Mouse (Mus musculus): ENCODE results near the gene Eif2b3. TPM values are rescaled to one million over a fixed set of nuclear protein-coding genes. Genes with fewer than 3 reads are reported as not detected.

Gene Eif2b3
- total and polyA plus RNA-seq, 3 experiments, result 7.9 to 14.6 (median 12.0) TPM

GRCm38 (mm10) chr4:117090586-117090985, 71.4 kb downstream of the Eif2b3 start:
- no peaks in the 10 kb centered on the region for H3K27me3 ChIP-seq (ENCODE audit: control insufficient read depth, insufficient read depth, low read length)
- H3K4me3 ChIP-seq, result no peak overlapping the region
- no peak overlapping the region for H3K27ac ChIP-seq
- H3K9ac ChIP-seq (ENCODE audit: low read depth, low read length), result no peak overlapping the region
- intact Hi-C loops (cut with DNase I), result no loop called here
- DNase-seq, result no peak
- TF ChIP-seq CTCF (IDR thresholded peaks at IDR 0.05) (no peak), EP300 (IDR thresholded peaks at IDR 0.05; ENCODE audit: insufficient read depth, low read depth, low read length) (no peak), POLR2A (IDR thresholded peaks at IDR 0.05; ENCODE audit: insufficient read depth, low read depth, low read length) (no peak)
- WGBS, result 74% methylated on average over 7 of the region's 7 CpGs
- no peaks in the 10 kb centered on the region for H3K4me1 ChIP-seq (ENCODE audit: control insufficient read depth, insufficient read depth, low read length)
- no peaks in the 10 kb centered on the region for H3K79me2 ChIP-seq (replicated peaks; ENCODE audit: control insufficient read depth, insufficient read depth, low read length)
- no peaks in the 10 kb centered on the region for H3K36me3 ChIP-seq (ENCODE audit: control insufficient read depth, insufficient read depth, low read length)

GRCm38 (mm10) chr4:117094626-117095361, 75.6 kb downstream of the Eif2b3 start:
- TF ChIP-seq EP300 (IDR thresholded peaks at IDR 0.05; ENCODE audit: insufficient read depth, low read depth, low read length) (no peak), POLR2A (IDR thresholded peaks at IDR 0.05; ENCODE audit: insufficient read depth, low read depth, low read length) (no peak), CTCF (IDR thresholded peaks at IDR 0.05) (no peak)
- H3K4me1 ChIP-seq (ENCODE audit: control insufficient read depth, insufficient read depth, low read length), result peaks cover 4% of the 10 kb centered on the region
- no peak for DNase-seq
- intact Hi-C loops (cut with DNase I), result loop anchor here (5.0 kb wide), 1 partner anchor 43 kb away; no protein-coding TSS in a partner anchor
- H3K36me3 ChIP-seq (ENCODE audit: control insufficient read depth, insufficient read depth, low read length), result no peaks in the 10 kb centered on the region
- H3K27me3 ChIP-seq (ENCODE audit: control insufficient read depth, insufficient read depth, low read length), result 0 out of 2 replicates have a peak, but pooled peaks cover 2% of the 10 kb centered on the region
- H3K27ac ChIP-seq, result no peak overlapping the region; the same call in 1 of the 2 replicates
- H3K79me2 ChIP-seq (replicated peaks; ENCODE audit: control insufficient read depth, insufficient read depth, low read length), result no peaks in the 10 kb centered on the region
- no peak overlapping the region for H3K4me3 ChIP-seq
- no peak overlapping the region for H3K9ac ChIP-seq (ENCODE audit: low read depth, low read length)
- WGBS, result 79% methylated on average over 3 of the region's 3 CpGs

GRCm38 (mm10) chr4:117095551-117096452, 76.6 kb downstream of the Eif2b3 start, which contains the start of gene Ptch2:
Ptch2 (plus strand) TSS chr4:117096075.
- 3% methylated on average over 50 of the region's 50 CpGs for WGBS
- H3K36me3 ChIP-seq (ENCODE audit: control insufficient read depth, insufficient read depth, low read length), result no peaks in the 10 kb centered on the region
- H3K27ac ChIP-seq, result peak within 1 kb of the TSS; percentile 60
- no peaks in the 10 kb centered on the region for H3K79me2 ChIP-seq (replicated peaks; ENCODE audit: control insufficient read depth, insufficient read depth, low read length)
- DNase-seq, result peak; percentile 80 to 83
- peak within 1 kb of the TSS; percentile 67 for H3K9ac ChIP-seq (ENCODE audit: low read depth, low read length)
- 0 out of 2 replicates have a peak, but pooled peaks cover 2% of the 10 kb centered on the region for H3K27me3 ChIP-seq (ENCODE audit: control insufficient read depth, insufficient read depth, low read length)
- intact Hi-C loops (cut with DNase I), result loop anchor here (5.0 kb wide), 1 partner anchor 41 kb away; no protein-coding TSS in a partner anchor
- 0 out of 2 replicates have a peak, but pooled peaks have one; percentile 11 for TF ChIP-seq CTCF (IDR thresholded peaks at IDR 0.05)
- TF ChIP-seq POLR2A (IDR thresholded peaks at IDR 0.05; ENCODE audit: insufficient read depth, low read depth, low read length), result no peak
- no peak for TF ChIP-seq EP300 (IDR thresholded peaks at IDR 0.05; ENCODE audit: insufficient read depth, low read depth, low read length)
- peaks cover 6% of the 10 kb centered on the region for H3K4me1 ChIP-seq (ENCODE audit: control insufficient read depth, insufficient read depth, low read length)
- H3K4me3 ChIP-seq, result peak within 1 kb of the TSS; percentile 56

- peak; percentile 13 to 37 for DNase-seq
- Histone ChIP-seq H3K36me3 (ENCODE audit: control insufficient read depth, insufficient read depth, low read length) (no peaks in the 10 kb centered on the region), H3K79me2 (replicated peaks; ENCODE audit: control insufficient read depth, insufficient read depth, low read length) (no peaks in the 10 kb centered on the region), H3K4me3 (peak overlapping the region; percentile 56), H3K4me1 (ENCODE audit: control insufficient read depth, insufficient read depth, low read length) (peaks cover 6% of the 10 kb centered on the region), H3K27ac (peak overlapping the region; percentile 60), H3K9ac (ENCODE audit: low read depth, low read length) (peak overlapping the region; percentile 67), H3K27me3 (ENCODE audit: control insufficient read depth, insufficient read depth, low read length) (0 out of 2 replicates have a peak, but pooled peaks cover 2% of the 10 kb centered on the region)
- intact Hi-C loops (cut with DNase I), result loop anchor here (5.0 kb wide), 1 partner anchor 41 kb away; no protein-coding TSS in a partner anchor
- WGBS, result 16% methylated on average over 5 of the region's 5 CpGs
- no peak for TF ChIP-seq CTCF (IDR thresholded peaks at IDR 0.05)
- TF ChIP-seq POLR2A (IDR thresholded peaks at IDR 0.05; ENCODE audit: insufficient read depth, low read depth, low read length), result no peak
- TF ChIP-seq EP300 (IDR thresholded peaks at IDR 0.05; ENCODE audit: insufficient read depth, low read depth, low read length), result no peak
Measured at GRCm38 (mm10) chr4:117096666-117097065, 77.5 kb downstream of the Eif2b3 start.

- Histone ChIP-seq H3K9ac (ENCODE audit: low read depth, low read length) (no peak overlapping the region), H3K4me1 (ENCODE audit: control insufficient read depth, insufficient read depth, low read length) (peaks cover 6% of the 10 kb centered on the region), H3K27me3 (ENCODE audit: control insufficient read depth, insufficient read depth, low read length) (0 out of 2 replicates have a peak, but pooled peaks cover 2% of the 10 kb centered on the region), H3K4me3 (no peak overlapping the region), H3K27ac (no peak overlapping the region; the same call in 1 of the 2 replicates), H3K36me3 (ENCODE audit: control insufficient read depth, insufficient read depth, low read length) (no peaks in the 10 kb centered on the region), H3K79me2 (replicated peaks; ENCODE audit: control insufficient read depth, insufficient read depth, low read length) (no peaks in the 10 kb centered on the region)
- 66% methylated on average over 8 of the region's 8 CpGs for WGBS
- TF ChIP-seq EP300 (IDR thresholded peaks at IDR 0.05; ENCODE audit: insufficient read depth, low read depth, low read length) (no peak), POLR2A (IDR thresholded peaks at IDR 0.05; ENCODE audit: insufficient read depth, low read depth, low read length) (no peak), CTCF (IDR thresholded peaks at IDR 0.05) (no peak)
- DNase-seq, result peak in 1 of 2 experiments; percentile 8
- intact Hi-C loops (cut with DNase I), result loop anchor here (5.0 kb wide), 1 partner anchor 39 kb away; no protein-coding TSS in a partner anchor
Measured at GRCm38 (mm10) chr4:117097969-117098763, 79.0 kb downstream of the Eif2b3 start.

Data from heart, adult 2 months (tissue).